Mouse (Mus musculus): ENCODE results near the gene Elovl7. TPM values are rescaled to one million over a fixed set of nuclear protein-coding genes. Genes with fewer than 3 reads are reported as not detected.
A peak's percentile ranks its signal among the peaks of the same experiment; 100 is the strongest.

Elovl7 gene
- total and polyA plus RNA-seq, 2 experiments from 2014 or later, result 2.6 to 2.9 TPM

DNA sequence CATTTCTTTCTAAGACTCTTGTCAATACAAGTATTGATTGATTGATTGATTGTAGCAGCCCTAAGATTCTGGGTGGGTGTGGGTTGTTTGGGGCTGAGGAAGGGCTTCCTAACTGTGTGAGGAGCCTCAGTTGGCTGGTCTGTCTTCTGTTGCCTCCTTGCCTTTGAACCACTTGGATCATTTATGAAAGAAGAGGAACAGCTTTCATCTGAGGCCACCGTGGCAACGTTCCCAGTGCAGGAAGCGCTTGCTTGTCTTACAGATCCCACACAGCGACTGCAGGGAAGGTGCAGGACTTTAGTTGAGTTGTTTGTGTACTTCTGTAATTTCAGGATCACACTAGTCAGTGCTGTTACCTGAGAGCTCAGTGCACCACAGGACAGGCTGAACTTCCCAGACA lies 25.8 kb downstream of the Elovl7 start:
- Histone ChIP-seq H3K4me3 (ENCODE audit: low read depth, low read length) (no peak overlapping the region), H3K27me3 (ENCODE audit: insufficient read depth, low read length) (no peaks in the 10 kb centered on the region), H3K9ac (no peak overlapping the region), H3K4me2 (ENCODE audit: low read depth) (no peak overlapping the region), H3K4me1 (ENCODE audit: insufficient read depth) (no peaks in the 10 kb centered on the region), H3K27ac (ENCODE audit: low read depth, low read length) (no peak overlapping the region), H3K9me3 (ENCODE audit: low read length) (peaks cover 4% of the 10 kb centered on the region; the same call in 1 of the 2 replicates), H3K36me3 (ENCODE audit: insufficient read depth) (no peaks in the 10 kb centered on the region)
- DNase-seq (no peak), ATAC-seq (no peak)
- TF ChIP-seq CTCF (IDR thresholded peaks at IDR 0.05; ENCODE audit: low read depth), result no peak
- WGBS, result 60% methylated on average over 4 of the region's 4 CpGs

DNA sequence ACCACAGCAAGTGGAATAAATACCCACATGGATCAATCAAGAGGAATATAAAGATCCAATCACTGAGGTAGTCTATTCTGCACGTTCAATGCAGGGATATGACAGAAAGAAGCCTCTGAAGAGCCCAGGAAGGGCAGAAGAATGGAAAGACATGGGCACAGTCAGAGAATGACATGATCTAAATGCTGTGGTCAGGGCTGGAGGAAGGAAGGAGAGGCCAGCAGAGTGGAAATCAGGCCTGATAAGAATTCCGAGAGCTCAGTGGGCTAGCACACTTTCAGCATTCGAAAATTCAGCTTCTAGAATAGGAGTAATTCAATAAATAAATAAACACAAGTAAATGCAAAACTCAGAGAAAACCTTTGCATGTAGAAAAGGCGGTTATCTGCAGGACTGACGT lies 27.5 kb downstream of the Elovl7 start:
- Histone ChIP-seq H3K4me3 (ENCODE audit: low read depth, low read length) (no peak overlapping the region), H3K36me3 (ENCODE audit: insufficient read depth) (no peaks in the 10 kb centered on the region), H3K4me2 (ENCODE audit: low read depth) (no peak overlapping the region), H3K27ac (ENCODE audit: low read depth, low read length) (no peak overlapping the region), H3K27me3 (ENCODE audit: insufficient read depth, low read length) (no peaks in the 10 kb centered on the region), H3K9me3 (ENCODE audit: low read length) (peaks cover 4% of the 10 kb centered on the region; the same call in 1 of the 2 replicates), H3K9ac (no peak overlapping the region), H3K4me1 (ENCODE audit: insufficient read depth) (no peaks in the 10 kb centered on the region)
- DNase-seq (no peak), ATAC-seq (no peak)
- TF ChIP-seq CTCF (IDR thresholded peaks at IDR 0.05; ENCODE audit: low read depth), result no peak
- WGBS, result 81% methylated on average over 5 of the region's 5 CpGs

DNA sequence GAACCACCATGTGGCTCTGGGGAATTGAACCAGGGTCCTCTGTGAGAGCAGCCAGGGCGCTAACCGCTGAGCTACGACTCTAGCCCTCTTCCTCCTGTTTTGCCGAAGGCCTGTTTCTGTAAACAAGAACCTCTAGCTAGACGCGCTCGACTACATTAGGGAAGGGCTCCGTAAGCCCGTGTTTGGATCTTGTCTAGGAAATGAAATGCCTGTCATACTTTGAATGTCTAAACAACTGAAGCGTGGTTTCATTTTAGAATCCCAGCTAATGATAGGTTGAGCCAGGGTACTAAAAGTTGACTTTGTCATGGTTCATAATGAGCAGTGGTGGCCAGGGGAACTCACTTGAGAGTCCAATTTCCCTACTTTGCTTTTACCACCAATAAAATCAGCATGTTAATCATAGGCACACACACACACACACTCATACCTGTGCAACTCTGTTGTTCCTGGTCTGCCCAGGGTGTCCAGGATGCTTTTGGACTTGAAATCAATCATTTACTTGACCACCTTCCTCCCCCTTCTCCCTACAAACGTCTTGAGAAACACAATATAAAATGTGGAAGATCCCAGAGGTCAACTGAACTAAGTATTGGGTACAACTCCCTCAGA lies 31.0 kb downstream of the Elovl7 start:
- no peaks in the 10 kb centered on the region for H3K27me3 ChIP-seq (ENCODE audit: insufficient read depth, low read length)
- DNase-seq (no peak), ATAC-seq (no peak)
- no peak for TF ChIP-seq CTCF (IDR thresholded peaks at IDR 0.05; ENCODE audit: low read depth)
- H3K4me2 ChIP-seq (ENCODE audit: low read depth), result no peak overlapping the region
- WGBS, result 85% methylated on average over 11 of the region's 11 CpGs
- no peak overlapping the region for H3K27ac ChIP-seq (ENCODE audit: low read depth, low read length)
- H3K9me3 ChIP-seq (ENCODE audit: low read length), result no peaks in the 10 kb centered on the region
- H3K9ac ChIP-seq, result no peak overlapping the region
- H3K36me3 ChIP-seq (ENCODE audit: insufficient read depth), result no peaks in the 10 kb centered on the region
- no peaks in the 10 kb centered on the region for H3K4me1 ChIP-seq (ENCODE audit: insufficient read depth)
- no peak overlapping the region for H3K4me3 ChIP-seq (ENCODE audit: low read depth, low read length)

DNA sequence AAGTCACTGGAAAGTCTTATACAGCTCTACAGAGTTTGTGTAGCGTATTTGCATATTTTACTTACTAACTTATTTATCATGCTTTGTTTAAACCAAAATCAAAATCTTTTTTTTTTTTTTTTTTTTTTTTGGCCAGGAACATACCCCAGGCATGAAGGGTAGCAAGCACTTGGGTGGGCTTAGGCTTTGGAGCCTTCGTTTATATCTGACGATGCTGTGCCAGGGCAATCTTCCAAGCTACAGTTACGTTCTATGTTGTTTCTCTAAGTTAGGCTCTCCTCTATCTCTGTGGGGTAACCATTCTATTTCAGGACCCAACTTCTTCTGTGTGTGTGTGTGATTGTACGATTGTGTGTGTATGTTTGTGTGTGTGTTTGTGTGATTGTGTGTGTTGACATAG lies 36.9 kb downstream of the Elovl7 start:
- Histone ChIP-seq H3K4me3 (ENCODE audit: low read depth, low read length) (no peak overlapping the region), H3K9me3 (ENCODE audit: low read length) (no peaks in the 10 kb centered on the region), H3K36me3 (ENCODE audit: insufficient read depth) (no peaks in the 10 kb centered on the region), H3K27ac (ENCODE audit: low read depth, low read length) (no peak overlapping the region), H3K27me3 (ENCODE audit: insufficient read depth, low read length) (no peaks in the 10 kb centered on the region), H3K9ac (no peak overlapping the region), H3K4me1 (ENCODE audit: insufficient read depth) (no peaks in the 10 kb centered on the region), H3K4me2 (ENCODE audit: low read depth) (no peak overlapping the region)
- ATAC-seq (no peak), DNase-seq (no peak)
- no peak for TF ChIP-seq CTCF (IDR thresholded peaks at IDR 0.05; ENCODE audit: low read depth)
- 70% methylated on average over 5 of the region's 5 CpGs for WGBS

DNA sequence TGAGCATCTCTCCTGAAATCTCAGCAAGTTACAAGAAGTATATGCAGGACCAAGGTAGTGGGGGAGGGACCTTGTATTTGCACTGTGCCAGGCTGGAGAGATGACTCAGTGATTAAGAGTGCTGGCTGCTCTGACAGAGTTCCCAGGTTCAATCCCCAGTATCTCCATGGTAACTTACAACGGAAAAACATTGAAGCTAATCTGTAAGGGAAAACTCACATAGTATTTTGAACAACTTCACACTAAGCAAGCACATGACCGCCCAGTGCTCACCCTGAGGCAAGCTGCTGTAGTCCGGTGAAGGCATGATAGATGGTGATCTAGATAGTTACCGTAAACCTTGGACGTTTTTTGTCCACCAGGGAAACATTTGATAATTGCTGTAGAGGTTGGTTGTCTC lies 39.8 kb downstream of the Elovl7 start:
- Histone ChIP-seq H3K27ac (ENCODE audit: low read depth, low read length) (no peak overlapping the region), H3K4me2 (ENCODE audit: low read depth) (no peak overlapping the region), H3K4me1 (ENCODE audit: insufficient read depth) (no peaks in the 10 kb centered on the region), H3K4me3 (ENCODE audit: low read depth, low read length) (no peak overlapping the region), H3K27me3 (ENCODE audit: insufficient read depth, low read length) (no peaks in the 10 kb centered on the region), H3K9me3 (ENCODE audit: low read length) (no peaks in the 10 kb centered on the region), H3K9ac (no peak overlapping the region), H3K36me3 (ENCODE audit: insufficient read depth) (no peaks in the 10 kb centered on the region)
- TF ChIP-seq CTCF (IDR thresholded peaks at IDR 0.05; ENCODE audit: low read depth), result no peak
- ATAC-seq (no peak), DNase-seq (no peak)
- WGBS, result 87% methylated on average over 5 of the region's 5 CpGs

DNA sequence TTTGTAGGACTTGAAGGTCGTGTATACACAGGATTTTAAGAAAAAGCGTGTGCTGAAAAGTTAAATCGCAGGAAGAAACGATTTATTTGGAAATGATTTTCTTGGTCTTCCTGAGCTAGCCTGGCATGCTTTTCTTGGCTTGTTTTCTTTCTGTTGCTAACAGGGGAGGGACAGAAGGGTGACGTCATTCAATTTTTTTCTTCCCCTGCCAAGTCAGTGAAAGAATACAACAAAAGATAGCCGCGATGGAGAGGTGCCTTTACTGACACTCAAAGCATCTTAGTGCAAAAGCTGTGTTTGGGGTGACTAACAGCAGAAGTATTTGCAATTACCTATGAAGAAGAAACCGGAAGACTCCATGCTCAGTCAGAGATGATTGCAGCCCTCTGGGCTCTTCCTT lies 48.8 kb downstream of the Elovl7 start:
- ATAC-seq (no peak), DNase-seq (peak; percentile 6)
- H3K4me2 ChIP-seq (ENCODE audit: low read depth), result no peak overlapping the region
- no peak overlapping the region for H3K9ac ChIP-seq
- no peak overlapping the region for H3K27ac ChIP-seq (ENCODE audit: low read depth, low read length)
- no peaks in the 10 kb centered on the region for H3K36me3 ChIP-seq (ENCODE audit: insufficient read depth)
- no peaks in the 10 kb centered on the region for H3K9me3 ChIP-seq (ENCODE audit: low read length)
- WGBS, result 25% methylated on average over 8 of the region's 8 CpGs
- no peak for TF ChIP-seq CTCF (IDR thresholded peaks at IDR 0.05; ENCODE audit: low read depth)
- H3K27me3 ChIP-seq (ENCODE audit: insufficient read depth, low read length), result no peaks in the 10 kb centered on the region
- no peak overlapping the region for H3K4me3 ChIP-seq (ENCODE audit: low read depth, low read length)
- no peaks in the 10 kb centered on the region for H3K4me1 ChIP-seq (ENCODE audit: insufficient read depth)

DNA sequence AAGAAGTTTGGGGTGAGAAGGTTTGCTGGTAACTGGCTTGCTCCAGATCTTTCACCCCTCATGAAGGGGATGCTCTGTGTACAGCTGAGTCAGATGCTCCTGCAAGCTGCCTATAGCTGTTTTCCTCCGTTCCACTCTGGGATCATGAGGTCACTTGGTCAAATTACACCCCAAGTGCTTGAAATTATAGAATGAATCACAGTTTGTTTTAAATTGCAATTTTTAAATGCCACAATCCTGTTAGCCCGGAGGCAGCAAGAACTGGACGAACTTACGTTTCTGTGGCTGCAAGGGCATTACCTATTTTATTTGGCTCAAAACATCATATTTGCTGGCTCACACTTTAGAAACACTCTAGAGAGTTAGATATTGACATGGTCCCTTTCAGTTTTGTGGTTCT lies 51.2 kb downstream of the Elovl7 start:
- Histone ChIP-seq H3K4me3 (ENCODE audit: low read depth, low read length) (no peak overlapping the region), H3K4me1 (ENCODE audit: insufficient read depth) (no peaks in the 10 kb centered on the region), H3K27ac (ENCODE audit: low read depth, low read length) (no peak overlapping the region), H3K4me2 (ENCODE audit: low read depth) (no peak overlapping the region), H3K36me3 (ENCODE audit: insufficient read depth) (no peaks in the 10 kb centered on the region), H3K9ac (no peak overlapping the region), H3K27me3 (ENCODE audit: insufficient read depth, low read length) (no peaks in the 10 kb centered on the region), H3K9me3 (ENCODE audit: low read length) (no peaks in the 10 kb centered on the region)
- DNase-seq (no peak), ATAC-seq (no peak)
- no peak for TF ChIP-seq CTCF (IDR thresholded peaks at IDR 0.05; ENCODE audit: low read depth)
- WGBS, result 85% methylated on average over 4 of the region's 4 CpGs
